Mouse (Mus musculus): ENCODE measurements around the gene Glrp1.

The Glrp1 gene

GRCm38 (mm10) chr1:88462484-88462883 lies 47.4 kb downstream of the Glrp1 start:
- peak; percentile 63 for DNase-seq (ENCODE audit: low read depth)

GRCm38 (mm10) chr1:88461096-88461495 lies 48.8 kb downstream of the Glrp1 start:
- no peak for DNase-seq (ENCODE audit: low read depth)

- DNase-seq (ENCODE audit: low read depth): no peak
Measured at GRCm38 (mm10) chr1:88459655-88460054, 50.2 kb downstream of the Glrp1 start.

- DNase-seq (ENCODE audit: low read depth): no peak
Measured at GRCm38 (mm10) chr1:88459196-88459595, 50.7 kb downstream of the Glrp1 start.

GRCm38 (mm10) chr1:88456451-88457072 lies 53.3 kb downstream of the Glrp1 start:
- DNase-seq (ENCODE audit: low read depth): peak; percentile 88

- DNase-seq (ENCODE audit: low read depth): no peak
Measured at GRCm38 (mm10) chr1:88455761-88456160, 54.1 kb downstream of the Glrp1 start.

GRCm38 (mm10) chr1:88454703-88455102 lies 55.2 kb downstream of the Glrp1 start:
- no peak for DNase-seq (ENCODE audit: low read depth)

GRCm38 (mm10) chr1:88452198-88452597 lies 57.7 kb downstream of the Glrp1 start:
- DNase-seq (ENCODE audit: low read depth): peak; percentile 34

GRCm38 (mm10) chr1:88450668-88451067 lies 59.2 kb downstream of the Glrp1 start:
- DNase-seq (ENCODE audit: low read depth): no peak
